Mouse (Mus musculus): ENCODE measurements around the gene Chrm1. TPM values are rescaled to one million over a fixed set of nuclear protein-coding genes. Genes with fewer than 3 reads are reported as not detected.
A peak's percentile ranks its signal among the peaks of the same experiment; 100 is the strongest.

Gene Chrm1
- polyA plus RNA-seq (2015; fragmentation: Nextera tagmentation; extraction: Ambion mirVana), result 0.11 and 0.14 TPM in 2 replicates

GRCm38 (mm10) chr19:8663360-8663839 lies at the start of gene Chrm1:
TSS of gene Chrm1 (plus strand) at chr19:8663789.
- WGBS, result 74% methylated on average over 9 of the region's 9 CpGs
- Histone ChIP-seq H3K9ac (replicated peaks; ENCODE audit: low read length) (peak within 1 kb of the TSS; percentile 76; the same call in 1 of the 2 replicates), H3K9me3 (ENCODE audit: low read length) (no peaks in the 10 kb centered on the region), H3K36me3 (ENCODE audit: insufficient read depth, low read length) (no peaks in the 10 kb centered on the region), H3K4me1 (ENCODE audit: insufficient read depth, low read length) (peaks cover 8% of the 10 kb centered on the region), H3K4me2 (replicated peaks; ENCODE audit: low read depth, low read length) (peak within 1 kb of the TSS; percentile 97; the same call in 1 of the 2 replicates), H3K27me3 (ENCODE audit: insufficient read depth, low read length) (peaks cover 9% of the 10 kb centered on the region; the same call in 1 of the 2 replicates), H3K27ac (ENCODE audit: low read length) (no peak within 1 kb of the TSS), H3K4me3 (ENCODE audit: low read length) (no peak within 1 kb of the TSS)
- no peak for ATAC-seq (ENCODE audit: low FRiP score, low TSS enrichment)

GRCm38 (mm10) chr19:8614343-8614742 lies 49.2 kb upstream of the Chrm1 start:
- Histone ChIP-seq H3K4me2 (replicated peaks; ENCODE audit: low read depth, low read length) (no peak overlapping the region), H3K4me1 (ENCODE audit: insufficient read depth, low read length) (peaks cover 3% of the 10 kb centered on the region; the same call in 1 of the 2 replicates), H3K27ac (ENCODE audit: low read length) (no peak overlapping the region), H3K4me3 (ENCODE audit: low read length) (no peak overlapping the region), H3K9ac (replicated peaks; ENCODE audit: low read length) (no peak overlapping the region), H3K9me3 (ENCODE audit: low read length) (no peaks in the 10 kb centered on the region), H3K36me3 (ENCODE audit: insufficient read depth, low read length) (no peaks in the 10 kb centered on the region), H3K27me3 (ENCODE audit: insufficient read depth, low read length) (no peaks in the 10 kb centered on the region)
- no peak for ATAC-seq (ENCODE audit: low FRiP score, low TSS enrichment)
- WGBS, result 24% methylated on average over 2 of the region's 2 CpGs

GRCm38 (mm10) chr19:8616314-8616713 lies 47.3 kb upstream of the Chrm1 start:
- Histone ChIP-seq H3K36me3 (ENCODE audit: insufficient read depth, low read length) (no peaks in the 10 kb centered on the region), H3K4me1 (ENCODE audit: insufficient read depth, low read length) (peaks cover 3% of the 10 kb centered on the region; the same call in 1 of the 2 replicates), H3K9me3 (ENCODE audit: low read length) (no peaks in the 10 kb centered on the region), H3K4me2 (replicated peaks; ENCODE audit: low read depth, low read length) (no peak overlapping the region), H3K27ac (ENCODE audit: low read length) (no peak overlapping the region), H3K4me3 (ENCODE audit: low read length) (no peak overlapping the region), H3K9ac (replicated peaks; ENCODE audit: low read length) (no peak overlapping the region), H3K27me3 (ENCODE audit: insufficient read depth, low read length) (no peaks in the 10 kb centered on the region)
- ATAC-seq (ENCODE audit: low FRiP score, low TSS enrichment), result no peak
- 64% methylated on average over 4 of the region's 4 CpGs for WGBS

- Histone ChIP-seq H3K4me3 (ENCODE audit: low read length) (peak within 1 kb of the TSS; percentile 7), H3K4me2 (replicated peaks; ENCODE audit: low read depth, low read length) (no peak within 1 kb of the TSS), H3K9me3 (ENCODE audit: low read length) (no peaks in the 10 kb centered on the region), H3K27ac (ENCODE audit: low read length) (peak within 1 kb of the TSS; percentile 16; the same call in 1 of the 2 replicates), H3K36me3 (ENCODE audit: insufficient read depth, low read length) (no peaks in the 10 kb centered on the region), H3K27me3 (ENCODE audit: insufficient read depth, low read length) (no peaks in the 10 kb centered on the region), H3K4me1 (ENCODE audit: insufficient read depth, low read length) (peaks cover 3% of the 10 kb centered on the region; the same call in 1 of the 2 replicates), H3K9ac (replicated peaks; ENCODE audit: low read length) (no peak within 1 kb of the TSS)
- 9% methylated on average over 7 of the region's 7 CpGs for WGBS
- peak; percentile 85 for ATAC-seq (ENCODE audit: low FRiP score, low TSS enrichment)
These were observed 45.7 kb upstream of the Chrm1 start, which contains the start of gene Slc22a6 for GRCm38 (mm10) chr19:8617904-8618303. TSS of gene Slc22a6 (plus strand) at chr19:8618039.

GRCm38 (mm10) chr19:8621098-8621497 lies 42.5 kb upstream of the Chrm1 start:
- Histone ChIP-seq H3K27ac (ENCODE audit: low read length) (no peak overlapping the region), H3K4me1 (ENCODE audit: insufficient read depth, low read length) (no peaks in the 10 kb centered on the region), H3K36me3 (ENCODE audit: insufficient read depth, low read length) (no peaks in the 10 kb centered on the region), H3K4me2 (replicated peaks; ENCODE audit: low read depth, low read length) (no peak overlapping the region), H3K4me3 (ENCODE audit: low read length) (no peak overlapping the region), H3K9ac (replicated peaks; ENCODE audit: low read length) (no peak overlapping the region), H3K9me3 (ENCODE audit: low read length) (no peaks in the 10 kb centered on the region), H3K27me3 (ENCODE audit: insufficient read depth, low read length) (no peaks in the 10 kb centered on the region)
- 94% methylated on average over 7 of the region's 7 CpGs for WGBS
- ATAC-seq (ENCODE audit: low FRiP score, low TSS enrichment), result no peak

GRCm38 (mm10) chr19:8630249-8630648 lies 33.3 kb upstream of the Chrm1 start:
- Histone ChIP-seq H3K9ac (replicated peaks; ENCODE audit: low read length) (no peak overlapping the region), H3K4me3 (ENCODE audit: low read length) (no peak overlapping the region), H3K4me1 (ENCODE audit: insufficient read depth, low read length) (no peaks in the 10 kb centered on the region), H3K27ac (ENCODE audit: low read length) (no peak overlapping the region), H3K27me3 (ENCODE audit: insufficient read depth, low read length) (no peaks in the 10 kb centered on the region), H3K9me3 (ENCODE audit: low read length) (no peaks in the 10 kb centered on the region), H3K4me2 (replicated peaks; ENCODE audit: low read depth, low read length) (no peak overlapping the region), H3K36me3 (ENCODE audit: insufficient read depth, low read length) (no peaks in the 10 kb centered on the region)
- 62% methylated on average over 2 of the region's 2 CpGs for WGBS
- ATAC-seq (ENCODE audit: low FRiP score, low TSS enrichment), result 0 out of 2 replicates have a peak, but pooled peaks have one; percentile 23

GRCm38 (mm10) chr19:8630826-8631225 lies 32.8 kb upstream of the Chrm1 start:
- Histone ChIP-seq H3K27ac (ENCODE audit: low read length) (no peak overlapping the region), H3K9me3 (ENCODE audit: low read length) (no peaks in the 10 kb centered on the region), H3K9ac (replicated peaks; ENCODE audit: low read length) (no peak overlapping the region), H3K36me3 (ENCODE audit: insufficient read depth, low read length) (no peaks in the 10 kb centered on the region), H3K4me2 (replicated peaks; ENCODE audit: low read depth, low read length) (no peak overlapping the region), H3K4me1 (ENCODE audit: insufficient read depth, low read length) (no peaks in the 10 kb centered on the region), H3K4me3 (ENCODE audit: low read length) (no peak overlapping the region), H3K27me3 (ENCODE audit: insufficient read depth, low read length) (no peaks in the 10 kb centered on the region)
- WGBS, result 68% methylated on average over 6 of the region's 6 CpGs
- no peak for ATAC-seq (ENCODE audit: low FRiP score, low TSS enrichment)

GRCm38 (mm10) chr19:8632029-8632428 lies 31.6 kb upstream of the Chrm1 start:
- Histone ChIP-seq H3K27ac (ENCODE audit: low read length) (no peak overlapping the region), H3K4me3 (ENCODE audit: low read length) (no peak overlapping the region)
- no peak for ATAC-seq (ENCODE audit: low FRiP score, low TSS enrichment)

GRCm38 (mm10) chr19:8642086-8642485 lies 21.5 kb upstream of the Chrm1 start:
- Histone ChIP-seq H3K9ac (replicated peaks; ENCODE audit: low read length) (no peak overlapping the region), H3K4me1 (ENCODE audit: insufficient read depth, low read length) (peaks cover 8% of the 10 kb centered on the region), H3K27ac (ENCODE audit: low read length) (no peak overlapping the region), H3K36me3 (ENCODE audit: insufficient read depth, low read length) (no peaks in the 10 kb centered on the region), H3K4me3 (ENCODE audit: low read length) (no peak overlapping the region), H3K4me2 (replicated peaks; ENCODE audit: low read depth, low read length) (no peak overlapping the region), H3K9me3 (ENCODE audit: low read length) (no peaks in the 10 kb centered on the region), H3K27me3 (ENCODE audit: insufficient read depth, low read length) (no peaks in the 10 kb centered on the region)
- WGBS, result 44% methylated on average over 5 of the region's 5 CpGs
- ATAC-seq (ENCODE audit: low FRiP score, low TSS enrichment), result no peak

More at GRCm38 (mm10) chr19:8632029-8632428, 31.6 kb upstream of the Chrm1 start:
- H3K4me2 ChIP-seq (replicated peaks; ENCODE audit: low read depth, low read length), result no peak overlapping the region
- H3K4me1 ChIP-seq (ENCODE audit: insufficient read depth, low read length), result no peaks in the 10 kb centered on the region
- H3K9me3 ChIP-seq (ENCODE audit: low read length), result no peaks in the 10 kb centered on the region
- no peaks in the 10 kb centered on the region for H3K27me3 ChIP-seq (ENCODE audit: insufficient read depth, low read length)
- no peaks in the 10 kb centered on the region for H3K36me3 ChIP-seq (ENCODE audit: insufficient read depth, low read length)
- WGBS, result 67% methylated on average over 1 of the region's 1 CpGs
- H3K9ac ChIP-seq (replicated peaks; ENCODE audit: low read length), result no peak overlapping the region

GRCm38 (mm10) chr19:8646393-8646792 lies 17.2 kb upstream of the Chrm1 start:
- H3K9me3 ChIP-seq (ENCODE audit: low read length), result no peaks in the 10 kb centered on the region
- no peak overlapping the region for H3K4me2 ChIP-seq (replicated peaks; ENCODE audit: low read depth, low read length)
- 47% methylated on average over 2 of the region's 2 CpGs for WGBS
- no peak overlapping the region for H3K27ac ChIP-seq (ENCODE audit: low read length)
- no peaks in the 10 kb centered on the region for H3K27me3 ChIP-seq (ENCODE audit: insufficient read depth, low read length)
- no peak overlapping the region for H3K4me3 ChIP-seq (ENCODE audit: low read length)
- H3K36me3 ChIP-seq (ENCODE audit: insufficient read depth, low read length), result no peaks in the 10 kb centered on the region
- ATAC-seq (ENCODE audit: low FRiP score, low TSS enrichment), result peak; percentile 75
- H3K4me1 ChIP-seq (ENCODE audit: insufficient read depth, low read length), result peaks cover 8% of the 10 kb centered on the region
- H3K9ac ChIP-seq (replicated peaks; ENCODE audit: low read length), result no peak overlapping the region

Measured in kidney, embryonic 16.5 days (tissue).